Mouse (Mus musculus) small intestine, adult 2 months (tissue): ENCODE data around the gene Hpgd. TPM values are rescaled to one million over a fixed set of nuclear protein-coding genes. Genes with fewer than 3 reads are reported as not detected.
"Not testable (repeated sequence)": the region's sequence is repeated elsewhere in the genome, so short reads cannot be mapped to it uniquely, and the experiment has no call there.

Source experiments
- H3K27ac ChIP-seq: fragments of 200-500 bp; 2 replicates; pipeline ENCODE4 v1.5.1; 2012; ENCODE audit warnings: low read depth, low read length, control low read depth, inconsistent platforms; ENCODE audit not compliant: insufficient read depth
- H3K27me3 ChIP-seq: fragments of 200-500 bp; 2 replicates; pipeline ENCODE4 v1.6.1; 2012; ENCODE audit warnings: mild to moderate bottlenecking, moderate library complexity, low read length, inconsistent platforms; ENCODE audit not compliant: control insufficient read depth, insufficient read depth
- H3K36me3 ChIP-seq: fragments of 200-500 bp; 2 replicates; pipeline ENCODE4 v1.6.1; 2012; ENCODE audit warnings: mild to moderate bottlenecking, low read length, control low read depth, inconsistent platforms; ENCODE audit not compliant: control insufficient read depth, insufficient read depth
- H3K4me1 ChIP-seq: fragments of 200-500 bp; 2 replicates; pipeline ENCODE4 v1.6.1; 2012; ENCODE audit warnings: low read length, inconsistent platforms, mixed read lengths; ENCODE audit not compliant: control insufficient read depth, insufficient read depth, insufficient read length
- H3K4me3 ChIP-seq: fragments of 200-500 bp; 2 replicates; pipeline ENCODE4 v1.5.1; 2012; ENCODE audit warnings: low read depth, mild to moderate bottlenecking, control low read depth, inconsistent platforms, low read length, moderate library complexity
- CTCF ChIP-seq: fragments of 200-500 bp; IDR thresholded peaks from 2 replicates; pipeline ENCODE4 v1.5.1; 2012; ENCODE audit warnings: low read depth, mild to moderate bottlenecking, control low read depth, inconsistent platforms, low read length, moderate library complexity, mixed read lengths; ENCODE audit not compliant: insufficient replicate concordance, insufficient read length; ENCODE audit errors: extremely low read depth
- POLR2A ChIP-seq: fragments of 200-500 bp; IDR thresholded peaks from 2 replicates; pipeline ENCODE4 v1.6.1; 2012; ENCODE audit warnings: low read depth, mild to moderate bottlenecking, control low read depth, inconsistent platforms, low read length, moderate library complexity
- WGBS: fragments of 180-500 bp; shearing (Covaris S2); methylation state at CpG from one replicate; pipeline ENCODE4 v1.1.7; 2018; 5-methylcytosine and 5-hydroxymethylcytosine counted together
- polyA plus RNA-seq: library from polyadenylated mRNA; depleted of rRNA; stranded (reverse); fragments of >200 nt; gene quantifications from 2 replicates; pipeline ENCODE4 v1.2.3, GENCODE M21; 2012; rRNA removed

Gene Hpgd
- polyA plus RNA-seq: 9.9 and 34.8 TPM in 2 replicates

DNA sequence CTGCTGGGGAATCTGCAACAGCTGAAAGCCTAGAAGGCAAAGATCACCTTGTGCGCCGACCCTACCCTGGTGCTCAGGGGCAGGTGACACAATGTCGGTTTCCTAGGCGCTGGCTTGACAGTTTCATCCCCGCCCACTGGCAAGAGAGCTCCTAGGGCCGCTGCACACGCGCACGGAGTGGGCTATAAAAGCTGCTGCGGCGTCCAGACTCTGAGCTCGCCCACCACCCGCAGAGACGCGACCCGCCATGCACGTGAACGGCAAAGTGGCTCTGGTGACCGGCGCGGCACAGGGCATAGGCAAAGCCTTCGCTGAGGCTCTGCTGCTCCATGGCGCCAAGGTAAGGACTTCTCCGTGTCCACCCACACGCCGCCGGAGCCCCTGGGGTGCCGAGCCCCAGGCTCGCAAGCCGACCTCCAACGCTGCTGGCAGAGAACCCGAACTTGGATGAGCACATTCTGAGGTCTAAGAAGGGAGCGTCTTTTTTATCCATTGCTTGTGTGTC is at the start of gene Hpgd:
Hpgd (plus strand) TSS at position 213 of the 505 bp plus-strand sequence.
- H3K27ac ChIP-seq: peak within 1 kb of the TSS; percentile 92
- WGBS: under 1% methylated on average over 33 of the region's 33 CpGs
- H3K27me3 ChIP-seq: no peaks in the 10 kb centered on the region
- H3K4me3 ChIP-seq: peak within 1 kb of the TSS; percentile 84
- H3K36me3 ChIP-seq: peaks cover 5% of the 10 kb centered on the region
- TF ChIP-seq POLR2A (peak; percentile 78), CTCF (no peak)
- H3K4me1 ChIP-seq: peaks cover 6% of the 10 kb centered on the region; the same call in 1 of the 2 replicates

DNA sequence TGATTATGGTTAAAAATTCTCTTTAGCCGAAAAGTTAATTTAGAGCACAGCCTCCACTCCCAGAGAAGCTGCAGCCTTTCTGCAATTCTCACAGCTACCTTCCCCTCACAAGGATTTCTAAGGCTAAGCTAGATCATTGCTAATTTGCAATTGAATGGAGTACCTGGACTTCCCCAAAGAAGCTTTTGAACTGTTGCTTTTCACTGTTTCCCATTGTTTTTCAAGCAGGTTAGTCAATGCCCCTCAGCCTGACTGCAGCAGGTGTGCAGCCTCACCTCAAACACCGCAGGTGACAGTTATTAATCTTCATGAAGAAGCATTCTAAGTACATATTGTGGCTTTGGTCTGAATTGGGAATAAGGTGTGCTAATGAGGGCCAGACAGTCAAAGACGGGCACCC is 42.7 kb upstream of the Hpgd start:
- H3K4me1 ChIP-seq, H3K36me3 ChIP-seq, H3K27me3 ChIP-seq, H3K4me3 ChIP-seq, H3K27ac ChIP-seq: not testable (repeated sequence)
- WGBS: 68% methylated on average over 3 of the region's 3 CpGs

DNA sequence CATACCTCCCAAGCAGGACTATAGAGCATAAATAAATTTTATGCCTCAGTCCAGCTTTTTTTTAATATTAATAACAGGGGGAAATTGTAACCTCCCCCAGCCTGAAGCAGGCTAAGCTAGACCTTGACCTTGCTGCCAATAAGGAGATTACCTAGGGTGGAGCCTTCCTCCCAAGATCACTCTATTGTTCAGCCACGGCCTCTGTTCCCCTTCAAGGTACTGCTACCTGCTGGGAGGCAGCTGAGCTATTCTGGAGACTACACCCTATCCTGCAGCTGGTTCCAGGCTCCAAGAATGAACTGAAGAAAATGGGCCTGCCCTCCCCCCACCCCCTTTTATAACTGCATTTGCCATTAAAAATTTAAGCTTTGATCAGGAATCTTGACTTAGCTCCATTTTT is 42.1 kb upstream of the Hpgd start:
- no peaks in the 10 kb centered on the region for H3K4me1 ChIP-seq
- no peak overlapping the region for H3K4me3 ChIP-seq
- TF ChIP-seq CTCF: no peak
- TF ChIP-seq POLR2A: no peak
- H3K36me3 ChIP-seq: no peaks in the 10 kb centered on the region
- H3K27me3 ChIP-seq: no peaks in the 10 kb centered on the region
- WGBS: 17% methylated on average over 1 of the region's 1 CpGs
- no peak overlapping the region for H3K27ac ChIP-seq

DNA sequence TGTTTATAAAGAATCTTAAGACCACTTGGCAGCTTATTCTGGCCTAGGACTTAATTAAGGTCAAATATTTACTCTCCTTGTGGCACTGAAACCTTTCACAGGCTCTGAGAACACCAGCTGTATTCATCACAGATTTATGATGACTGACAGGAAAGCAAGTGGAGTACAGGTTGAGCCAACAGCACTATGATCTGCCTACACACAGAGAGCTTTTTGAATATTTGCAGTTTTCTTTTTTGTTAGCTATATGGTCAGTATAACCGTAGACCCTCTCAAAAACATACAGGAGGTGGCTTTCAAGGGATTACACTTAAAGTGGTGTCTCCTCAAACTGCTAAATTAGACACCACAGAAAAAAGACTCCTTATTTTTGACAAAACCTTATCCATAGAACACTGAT is 33.2 kb upstream of the Hpgd start:
- TF ChIP-seq POLR2A: no peak
- TF ChIP-seq CTCF: no peak

DNA sequence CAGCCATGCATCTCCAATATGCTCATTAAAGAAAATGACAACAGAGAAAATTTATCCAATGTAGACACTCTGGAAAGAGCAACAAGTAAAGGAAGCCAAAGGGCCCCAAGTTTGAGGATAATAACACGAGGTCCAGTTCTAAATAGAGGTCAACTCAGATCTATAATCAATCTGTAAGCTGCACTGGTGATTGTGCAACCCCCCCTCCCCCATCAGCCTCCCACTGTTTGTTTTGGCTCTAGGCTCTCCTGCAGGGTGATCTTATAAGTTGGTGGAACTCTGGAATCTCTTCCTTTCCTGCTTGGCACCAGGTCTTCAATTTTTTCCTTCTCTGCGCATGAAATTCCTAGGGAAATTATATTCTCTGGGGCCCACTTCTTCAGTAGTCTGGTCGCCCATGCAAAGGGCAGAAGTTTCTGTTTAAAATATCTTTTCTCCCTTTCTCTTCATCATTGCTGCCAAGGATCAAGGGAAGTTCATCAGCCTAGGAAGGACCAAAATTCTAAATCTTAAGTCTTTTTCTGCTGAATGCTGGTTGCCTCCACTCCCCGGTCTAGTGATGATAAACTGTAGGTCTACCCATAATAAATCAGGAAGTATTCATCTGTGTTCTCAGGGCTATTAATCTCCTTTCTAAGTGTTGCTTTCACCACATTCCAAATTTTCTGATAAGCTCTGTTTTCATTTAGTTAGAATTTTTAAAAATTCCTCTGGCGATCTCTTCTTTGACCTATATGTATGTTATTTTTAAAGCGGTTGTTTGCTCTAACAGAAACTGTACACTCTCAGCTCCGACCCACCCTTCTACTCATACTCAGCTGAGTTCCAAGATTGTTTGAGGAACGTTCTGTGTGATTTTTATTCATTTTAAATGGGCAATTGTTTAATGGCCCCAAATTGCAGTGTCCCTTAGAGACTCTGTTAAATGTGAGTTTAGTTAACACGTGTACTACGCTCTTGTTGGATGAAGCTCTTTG is 24.4 kb upstream of the Hpgd start:
- TF ChIP-seq POLR2A (no peak), CTCF (no peak)
- no peaks in the 10 kb centered on the region for H3K36me3 ChIP-seq
- WGBS: 50% methylated on average over 10 of the region's 10 CpGs
- H3K4me3 ChIP-seq: no peak overlapping the region
- no peaks in the 10 kb centered on the region for H3K27me3 ChIP-seq
- no peaks in the 10 kb centered on the region for H3K4me1 ChIP-seq
- no peak overlapping the region for H3K27ac ChIP-seq

More for the DNA sequence above, 33.2 kb upstream of the Hpgd start:
- Histone ChIP-seq H3K27ac (no peak overlapping the region), H3K4me3 (no peak overlapping the region), H3K36me3 (no peaks in the 10 kb centered on the region), H3K4me1 (no peaks in the 10 kb centered on the region), H3K27me3 (no peaks in the 10 kb centered on the region)
- WGBS: 76% methylated on average over 1 of the region's 1 CpGs

DNA sequence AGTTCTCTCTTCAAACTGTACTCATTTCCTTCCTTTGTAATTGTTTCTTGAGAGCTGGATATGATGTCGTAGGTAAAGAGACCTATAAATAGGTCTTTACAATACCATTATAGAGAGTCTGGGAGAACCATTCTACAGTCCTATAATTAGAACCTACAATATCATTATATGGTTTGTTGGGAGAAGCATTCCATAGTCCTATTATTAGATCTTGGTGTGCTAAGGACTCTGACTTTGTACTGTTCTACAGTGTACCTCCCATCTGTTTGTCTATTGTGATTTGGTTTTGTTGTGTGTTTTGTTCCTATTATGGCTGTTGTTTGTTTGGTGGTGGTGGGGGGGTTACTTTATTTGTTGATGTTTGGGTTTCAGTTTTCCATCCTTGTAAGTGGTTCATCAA is 21.5 kb upstream of the Hpgd start:
- 63% methylated on average over 1 of the region's 1 CpGs for WGBS
- Histone ChIP-seq H3K4me3 (no peak overlapping the region), H3K27ac (no peak overlapping the region), H3K27me3 (no peaks in the 10 kb centered on the region), H3K36me3 (no peaks in the 10 kb centered on the region), H3K4me1 (peaks cover 2% of the 10 kb centered on the region; the same call in 1 of the 2 replicates)
- TF ChIP-seq POLR2A: no peak
- no peak for TF ChIP-seq CTCF

DNA sequence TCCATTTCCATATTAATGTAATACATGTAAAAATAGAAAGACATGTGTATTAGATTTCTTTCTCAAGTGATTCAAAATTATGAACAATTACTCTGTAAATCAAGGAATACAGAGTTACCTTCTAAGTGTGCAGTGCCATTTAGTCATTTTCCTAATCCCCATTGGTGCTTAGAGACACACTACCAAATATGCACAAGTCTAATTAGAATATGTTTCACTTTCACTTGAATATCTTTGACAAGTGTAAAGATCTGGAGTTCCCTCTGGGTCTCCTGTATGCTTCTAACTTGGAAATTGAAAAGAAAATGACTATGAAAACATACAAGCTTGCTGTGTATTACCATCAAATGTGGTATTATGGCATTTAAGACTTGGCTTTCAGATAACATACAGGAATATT is 19.1 kb upstream of the Hpgd start:
- TF ChIP-seq CTCF (no peak), POLR2A (no peak)
- H3K27ac ChIP-seq: no peak overlapping the region
- H3K36me3 ChIP-seq: no peaks in the 10 kb centered on the region

More for the DNA sequence above, 19.1 kb upstream of the Hpgd start:
- Histone ChIP-seq H3K4me3 (no peak overlapping the region), H3K4me1 (peaks cover 7% of the 10 kb centered on the region; the same call in 1 of the 2 replicates), H3K27me3 (no peaks in the 10 kb centered on the region)
